Mouse (Mus musculus) mouse embryonic stem cell (cell line): ENCODE measurements at regions not wholly inside any gene's neighbourhood (a gene's known extent, or its start where the extent isn't known, plus 50 kb on each side); places are given as distances from the start of the nearest gene placed in this dataset.

ENCODE experiments used
- in situ Hi-C, 2 experiments: fragments of 300-500 bp; cut with MboI; formaldehyde crosslinking; loops; 1 replicate in 1 of 2; 3 replicates in 1 of 2; pipeline ENCODE4 v1.14.3; 2019 to 2020; ENCODE audit warnings: low sequenced_read_pairs in 2 of 2, low pct_unique_long_range_greater_than_20kb in 1 of 2, mixed read lengths in 1 of 2; ENCODE audit not compliant: unreplicated experiment in 1 of 2

- in situ Hi-C loops: no loop called here
Measured at GRCm38 (mm10) chr8:92217521-92217920, 139.9 kb upstream of the Irx5 start.

DNA sequence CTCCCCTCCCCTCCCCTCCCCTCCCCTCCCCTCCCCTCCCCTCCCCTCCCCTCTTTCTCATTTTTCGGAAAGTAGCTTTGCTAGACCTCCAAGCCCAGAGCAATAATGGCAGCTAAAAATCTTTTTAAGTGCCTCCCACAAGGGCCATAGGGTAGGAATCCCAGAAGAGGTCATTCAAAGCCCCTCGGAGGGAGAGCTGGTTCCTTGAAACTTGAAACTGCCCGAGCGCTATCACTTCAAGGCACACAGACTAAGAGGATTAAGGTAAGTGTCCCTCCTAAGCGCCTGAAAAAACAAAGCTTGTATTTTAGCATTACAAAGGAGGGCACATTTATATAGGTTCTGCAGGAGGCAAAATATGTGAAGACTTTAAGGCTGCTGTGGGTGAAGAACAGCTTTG is 141.2 kb upstream of the Irx5 start:
- in situ Hi-C loops: no loop called here

DNA sequence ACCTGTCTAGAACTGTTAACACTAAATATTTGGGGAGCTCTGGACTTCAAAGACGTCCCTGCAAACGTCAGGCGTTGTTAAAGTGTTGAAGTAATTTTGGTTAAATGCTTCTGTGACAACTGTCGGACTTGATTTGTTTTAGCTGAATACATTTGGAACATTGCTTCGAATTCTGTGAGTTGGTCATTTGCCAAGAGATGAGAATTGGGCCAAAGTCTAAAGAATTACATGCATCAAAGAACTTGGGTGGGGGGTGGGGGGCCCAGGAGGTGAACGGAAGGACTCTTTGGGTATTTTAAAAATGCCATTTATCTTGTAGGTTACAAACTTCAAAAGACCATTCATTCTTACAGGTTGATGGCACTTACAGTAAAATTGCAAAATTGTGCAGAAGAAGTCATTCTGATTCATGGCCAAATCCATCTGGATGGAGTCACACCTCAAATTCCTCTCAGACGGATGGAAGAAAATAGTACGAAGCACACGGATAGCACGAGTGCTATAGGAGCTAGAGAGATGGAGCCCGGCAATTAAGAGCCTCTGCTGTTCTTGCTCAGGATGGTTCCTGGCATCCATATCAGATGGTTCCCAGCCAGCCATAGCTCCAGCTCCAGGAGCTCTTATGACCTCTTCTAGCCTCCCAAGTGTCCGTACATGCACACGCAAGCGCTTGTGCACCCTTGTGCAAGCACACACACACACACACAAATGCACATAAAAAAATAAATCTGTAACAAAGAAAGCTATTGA is 144.5 kb upstream of the Irx5 start:
- in situ Hi-C loops: no loop called here

DNA sequence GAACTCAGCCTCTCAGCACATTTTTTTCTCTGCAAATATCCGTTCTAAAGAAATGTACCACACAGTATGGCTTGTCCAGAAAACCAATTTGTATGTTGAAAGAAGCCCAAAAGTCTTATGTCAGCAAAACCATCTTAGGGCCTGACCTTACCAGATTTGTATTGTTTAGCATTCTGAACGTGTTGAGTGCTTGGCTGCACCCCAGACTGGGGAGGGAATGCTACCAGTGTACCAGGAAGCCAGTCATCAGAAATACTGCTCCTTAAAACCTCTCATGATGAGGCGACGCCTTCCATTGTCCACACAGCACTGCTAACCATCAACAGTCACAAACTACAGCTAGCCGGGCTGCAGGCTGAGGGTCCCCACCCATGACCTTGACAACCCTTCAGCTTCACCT is 148.3 kb upstream of the Irx5 start:
- in situ Hi-C loops: no loop called here

DNA sequence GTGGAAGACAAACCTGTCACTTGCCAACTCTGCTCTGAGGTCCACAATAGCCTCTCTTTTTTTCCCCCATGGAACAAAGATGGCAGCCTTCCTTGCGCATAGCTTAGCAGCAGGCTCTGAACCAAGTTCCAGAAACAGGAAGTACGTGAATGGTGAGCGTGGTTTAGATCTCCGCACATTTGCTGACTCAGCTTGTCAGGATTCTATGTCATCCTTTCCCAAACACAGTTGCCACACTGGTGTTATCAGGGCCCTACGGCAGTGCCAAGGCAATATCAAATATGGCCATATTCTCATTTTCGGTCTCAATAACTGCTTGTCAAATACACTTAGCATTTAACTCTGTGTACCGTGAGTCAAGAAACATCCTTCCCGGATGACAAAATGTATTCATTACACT is 161.8 kb upstream of the Irx5 start:
- in situ Hi-C loops: no loop called here

DNA sequence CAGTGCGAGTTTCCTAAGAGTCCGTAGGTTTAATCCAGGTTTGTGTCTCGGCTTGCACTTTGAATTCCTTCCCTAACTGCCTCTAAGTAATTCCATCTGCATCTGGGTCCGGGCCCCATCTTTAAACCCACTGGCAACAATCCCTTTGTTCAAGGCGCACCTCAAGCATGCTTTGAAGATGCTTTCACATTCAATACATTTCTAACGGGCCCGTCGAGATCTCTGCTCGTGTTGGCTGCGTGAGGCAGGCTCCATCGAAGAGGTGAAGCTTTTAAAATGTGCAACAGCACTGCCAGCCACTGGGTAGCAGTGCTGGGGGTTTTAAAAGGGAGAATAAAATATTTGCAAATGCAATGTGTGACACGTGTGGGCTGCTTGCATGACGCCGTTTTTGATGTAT is 163.4 kb upstream of the Irx5 start:
- in situ Hi-C loops: no loop called here

- in situ Hi-C loops: no loop called here
Measured at GRCm38 (mm10) chr8:92190261-92191025, 167.0 kb upstream of the Irx5 start.

DNA sequence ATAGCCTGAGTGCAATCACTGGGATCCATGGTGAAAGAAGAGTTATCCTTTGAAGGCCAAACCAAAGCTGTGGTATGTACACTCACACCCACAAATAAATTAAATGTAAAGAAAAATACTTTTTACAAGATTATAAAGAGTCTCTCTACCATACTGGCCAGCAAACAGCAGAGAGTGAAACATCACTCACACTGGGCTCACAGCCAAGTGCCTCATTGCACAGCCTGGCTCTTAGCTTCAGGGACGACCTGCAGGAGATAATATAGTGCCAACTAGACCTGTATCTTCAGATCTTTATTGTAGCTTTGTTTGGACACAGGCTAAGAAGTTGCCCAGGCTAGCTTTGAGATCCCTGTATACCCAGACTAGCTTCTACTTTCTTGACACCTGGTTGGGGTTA is 174.1 kb upstream of the Irx5 start:
- in situ Hi-C loops: no loop called here

DNA sequence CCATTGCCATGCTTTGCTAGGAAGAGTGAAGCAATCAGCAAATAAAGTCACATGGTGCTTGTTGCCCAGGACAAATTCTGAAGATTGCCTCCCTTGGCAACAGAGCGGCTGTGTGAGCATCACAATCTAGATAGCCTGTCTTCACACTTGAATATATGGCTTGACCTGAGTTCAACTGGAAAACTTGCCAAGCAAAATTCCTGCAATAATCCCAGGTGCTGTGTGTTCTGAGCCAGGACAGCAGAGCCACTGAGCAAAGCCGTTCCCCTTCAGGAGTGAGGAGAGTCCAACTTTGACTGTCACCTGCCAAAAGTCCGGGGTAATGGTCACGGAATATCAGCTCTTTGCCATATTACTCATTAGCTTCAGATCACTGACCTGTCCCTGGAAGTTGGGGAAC is 176.8 kb upstream of the Irx5 start:
- in situ Hi-C loops: no loop called here

DNA sequence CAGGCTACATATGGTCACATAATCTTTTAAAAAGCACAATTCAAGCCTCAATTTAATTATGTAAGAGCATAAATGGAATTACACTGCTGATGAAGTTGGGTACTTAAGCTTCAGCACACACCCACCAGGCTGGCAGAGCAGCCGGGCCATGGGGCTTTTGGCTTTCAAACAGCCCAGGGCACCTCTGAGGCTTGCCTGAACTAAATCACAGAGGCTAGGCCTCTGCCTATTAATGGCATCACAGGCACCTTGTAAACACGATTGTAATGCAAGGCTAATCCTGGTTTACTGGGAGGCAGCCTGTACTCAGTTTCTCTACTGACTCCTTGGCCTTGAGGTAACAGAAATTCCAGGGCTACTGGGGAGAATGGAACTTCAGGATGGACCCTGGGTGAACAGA is 178.1 kb upstream of the Irx5 start:
- in situ Hi-C loops: no loop called here

DNA sequence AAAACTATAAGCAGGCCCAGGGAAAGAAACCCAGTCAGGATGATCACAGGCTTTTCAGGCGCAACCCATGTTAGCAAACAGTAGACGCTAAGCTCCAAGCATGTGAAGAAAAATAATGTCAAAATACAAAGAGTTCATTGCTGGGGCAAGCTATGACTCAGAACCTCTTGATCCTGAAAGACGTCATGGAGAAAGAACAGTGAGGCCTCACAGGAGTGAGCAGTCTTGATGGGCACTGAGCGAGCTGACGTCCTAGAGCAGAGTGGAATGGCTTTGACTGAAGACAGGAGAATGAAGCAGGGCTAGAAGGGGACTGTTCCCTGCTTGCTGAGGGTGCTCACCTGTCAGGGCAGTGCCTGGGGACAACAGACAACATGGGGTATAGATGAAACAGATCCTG is 181.3 kb upstream of the Irx5 start:
- in situ Hi-C loops: no loop called here

GRCm38 (mm10) chr8:92174106-92174505 is 183.3 kb upstream of the Irx5 start:
- in situ Hi-C loops: no loop called here

- in situ Hi-C loops: no loop called here
Measured at GRCm38 (mm10) chr8:92171578-92171977, 185.8 kb upstream of the Irx5 start.

- in situ Hi-C loops: no loop called here
Measured at GRCm38 (mm10) chr8:92167340-92167783, 190.1 kb upstream of the Irx5 start.

DNA sequence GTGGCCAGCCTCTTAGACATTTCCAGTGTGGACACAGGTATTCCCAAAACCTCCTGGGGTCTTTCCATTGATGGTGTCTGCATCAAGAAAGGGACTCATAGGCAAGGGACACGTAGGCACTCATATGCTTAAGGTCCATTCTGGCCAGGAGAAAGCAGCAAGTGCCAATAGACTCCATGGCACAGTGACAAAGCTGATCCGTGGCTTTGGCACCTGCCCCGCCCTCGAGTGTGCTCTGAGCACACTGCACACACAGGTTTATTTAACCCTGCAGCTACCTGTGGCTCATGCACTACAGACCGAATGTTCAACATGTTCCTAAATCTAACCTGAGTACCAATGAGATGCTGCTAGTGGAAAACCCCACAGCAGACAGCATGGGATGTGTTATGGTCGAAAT is 192.1 kb upstream of the Irx5 start:
- in situ Hi-C loops: no loop called here

- in situ Hi-C loops: no loop called here
Measured at GRCm38 (mm10) chr8:92164496-92164895, 192.9 kb upstream of the Irx5 start.

DNA sequence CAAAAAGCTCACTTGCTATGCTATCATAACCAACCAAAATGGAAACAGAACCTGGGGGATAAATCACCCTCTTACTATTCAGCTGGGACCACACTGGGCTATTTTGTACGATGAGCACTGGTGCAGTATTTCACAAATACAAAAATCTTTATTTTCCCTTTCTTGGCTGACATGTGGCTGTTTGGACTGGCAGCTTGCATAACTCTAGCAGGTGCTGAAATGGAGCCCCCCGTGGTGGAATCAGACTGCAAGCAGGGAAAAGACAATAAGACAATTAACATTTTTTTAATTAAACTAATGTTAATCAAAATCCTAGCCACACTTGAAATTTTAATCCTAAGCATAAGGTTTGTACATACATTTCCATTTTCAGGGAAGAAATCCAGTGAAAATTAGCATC is 196.4 kb upstream of the Irx5 start:
- in situ Hi-C loops: no loop called here

GRCm38 (mm10) chr8:92158219-92158618 is 199.2 kb upstream of the Irx5 start:
- in situ Hi-C loops: no loop called here

- in situ Hi-C loops: no loop called here
Measured at GRCm38 (mm10) chr8:92152478-92152877, 204.9 kb upstream of the Irx5 start.

DNA sequence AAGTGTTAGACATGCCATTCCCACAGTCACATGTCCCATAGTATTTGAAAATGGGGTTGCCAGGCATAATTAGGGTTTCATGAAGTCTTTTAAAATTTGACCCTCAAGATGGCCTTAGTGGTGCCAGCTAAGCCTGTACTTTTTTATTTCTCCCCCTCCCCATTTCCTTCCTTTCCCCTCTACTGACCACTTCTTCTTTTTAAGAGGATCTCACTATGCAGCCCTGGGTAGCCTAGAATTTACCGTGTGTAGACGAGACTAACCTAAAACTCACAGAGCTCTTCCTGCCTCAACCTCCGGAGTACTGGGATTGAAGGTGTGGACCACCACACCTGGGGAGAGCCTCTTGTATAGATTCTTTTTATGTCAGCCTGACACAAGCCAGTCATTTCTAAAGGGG is 209.8 kb upstream of the Irx5 start:
- in situ Hi-C loops: no loop called here
